ENCODE assay signal across 8 mouse cellular contexts in the genomic region with DNA sequence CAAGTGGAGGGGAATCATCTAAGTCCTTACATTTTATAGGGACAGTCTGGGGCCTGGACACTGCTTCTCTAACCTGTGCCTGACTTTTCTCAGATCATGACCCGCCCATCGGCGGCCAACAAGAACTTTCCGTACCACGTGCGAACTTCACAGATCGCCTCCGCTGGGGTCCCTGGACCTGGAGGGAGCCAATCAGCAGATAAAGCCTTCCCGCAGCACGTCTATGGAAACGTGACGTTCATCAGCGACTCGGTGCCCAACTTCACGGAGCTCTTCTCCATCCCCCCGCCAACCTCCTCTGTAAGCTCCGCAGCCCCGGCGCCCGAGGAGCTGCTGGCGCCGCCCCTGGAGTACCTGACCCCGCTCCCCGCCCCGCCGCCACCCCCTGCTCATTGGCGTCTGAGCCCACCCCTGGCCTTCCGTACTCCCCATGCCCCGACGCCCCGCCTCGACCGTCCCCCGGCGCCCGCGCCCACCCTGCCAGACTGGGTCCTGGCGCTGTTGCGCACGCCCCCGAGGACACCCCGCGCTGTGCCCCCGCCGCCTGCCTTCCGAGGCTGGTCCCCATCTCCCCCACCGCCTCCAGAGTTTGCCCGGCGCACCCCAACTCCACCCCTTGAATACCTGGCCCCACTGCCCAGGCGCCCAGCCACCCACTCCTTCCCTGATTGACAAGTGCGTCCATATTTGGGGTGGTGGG. TPM values are rescaled to one million over a fixed set of nuclear protein-coding genes. Genes with fewer than 3 reads are reported as not detected.
DNase-seq lines count a peak whose midpoint lies in the region; ATAC-seq and TF ChIP-seq lines count a peak whose summit lies in the region.

No protein-coding gene starts in this region.

- H3K4me2 ChIP-seq in neural tube, embryonic 11.5 days (ENCODE audit: low read depth), result peak overlapping the region; percentile 68
- peak overlapping the region; percentile 82 for H3K4me2 ChIP-seq in limb, embryonic 14.5 days (replicated peaks; ENCODE audit: low read depth, low read length, severe bottlenecking)
- peak overlapping the region; percentile 66 for H3K4me2 ChIP-seq in stomach, embryonic 16.5 days (ENCODE audit: low read depth, low read length)

- peaks cover 17% of the 10 kb centered on the region for H3K4me1 ChIP-seq in neural tube, embryonic 11.5 days (ENCODE audit: control insufficient read depth, insufficient read depth, low read length)
- peaks cover 11% of the 10 kb centered on the region for H3K4me1 ChIP-seq in limb, embryonic 14.5 days (ENCODE audit: control insufficient read depth, insufficient read depth, low read length)
- H3K4me1 ChIP-seq in stomach, embryonic 16.5 days (ENCODE audit: control insufficient read depth, insufficient read depth, low read length), result peaks cover 11% of the 10 kb centered on the region

- peaks cover 30% of the 10 kb centered on the region for H3K27me3 ChIP-seq in neural tube, embryonic 11.5 days (ENCODE audit: control insufficient read depth, insufficient read depth, low read length)
- peaks cover 31% of the 10 kb centered on the region for H3K27me3 ChIP-seq in limb, embryonic 14.5 days (ENCODE audit: control insufficient read depth, insufficient read depth, low read length)
- H3K27me3 ChIP-seq in stomach, embryonic 16.5 days (ENCODE audit: control insufficient read depth, insufficient read depth, low read length), result peaks cover 30% of the 10 kb centered on the region

- no peak overlapping the region for H3K27ac ChIP-seq in neural tube, embryonic 11.5 days (ENCODE audit: low read depth, low read length)
- H3K27ac ChIP-seq in limb, embryonic 14.5 days (replicated peaks; ENCODE audit: low read depth, low read length), result no peak overlapping the region
- H3K27ac ChIP-seq in stomach, embryonic 16.5 days (ENCODE audit: low read length), result no peak overlapping the region

- H3K4me3 ChIP-seq in neural tube, embryonic 11.5 days (ENCODE audit: low read depth, low read length), result peak overlapping the region; percentile 36
- peak overlapping the region; percentile 70 for H3K4me3 ChIP-seq in limb, embryonic 14.5 days (replicated peaks; ENCODE audit: low read length)
- H3K4me3 ChIP-seq in stomach, embryonic 16.5 days (replicated peaks; ENCODE audit: low read length), result peak overlapping the region; percentile 46

- ATAC-seq in neural tube, embryonic 11.5 days (ENCODE audit: insufficient read depth, low FRiP score, low TSS enrichment), result no peak
- no peak for ATAC-seq in limb, embryonic 14.5 days (ENCODE audit: low FRiP score, low read depth)
- no peak for ATAC-seq in stomach, embryonic 16.5 days (ENCODE audit: insufficient read depth, low FRiP score)

- peak; percentile 33 for DNase-seq in adrenal gland, adult 2 months
- DNase-seq in adrenal gland, postnatal 10 days, result no peak
- no peak for DNase-seq in neural tube, embryonic 11.5 days (ENCODE audit: low spot score)
- no peak for DNase-seq in neural tube, embryonic 10.5 days (ENCODE audit: extremely low spot score, low spot score)
- no peak for DNase-seq in limb, embryonic 14.5 days (ENCODE audit: low spot score)
- no peak for DNase-seq in left cerebral cortex, adult 11 months (ENCODE audit: low spot score)
- DNase-seq in left cerebral cortex, postnatal 14 days (ENCODE audit: low spot score in 2 of 2), result no peak

- no peak for TF ChIP-seq POLR2A in limb, embryonic 14.5 days (IDR thresholded peaks at IDR 0.05; ENCODE audit: borderline replicate concordance, extremely low read depth, insufficient read depth, insufficient read length)

- 2% methylated on average over 49 of the region's 51 CpGs for WGBS in neural tube, embryonic 11.5 days
- WGBS in limb, embryonic 14.5 days, result 2% methylated on average over 45 of the region's 51 CpGs
- 1% methylated on average over 40 of the region's 51 CpGs for WGBS in stomach, embryonic 16.5 days

- no peaks in the 10 kb centered on the region for H3K36me3 ChIP-seq in neural tube, embryonic 11.5 days (ENCODE audit: control insufficient read depth, insufficient read depth, low read length)
- H3K36me3 ChIP-seq in limb, embryonic 14.5 days (ENCODE audit: control insufficient read depth, insufficient read depth, low read length), result no peaks in the 10 kb centered on the region
- no peaks in the 10 kb centered on the region for H3K36me3 ChIP-seq in stomach, embryonic 16.5 days (ENCODE audit: control insufficient read depth, insufficient read depth, low read length)

- intact Hi-C loops in left cerebral cortex, postnatal 14 days (cut with DNase I), result loop anchor here (5.0 to 10.0 kb wide), 2 partner anchors 32 to 230 kb away; no protein-coding TSS in a partner anchor

- no peaks in the 10 kb centered on the region for H3K9me3 ChIP-seq in neural tube, embryonic 11.5 days (ENCODE audit: control insufficient read depth, low read length)
- H3K9me3 ChIP-seq in limb, embryonic 14.5 days (ENCODE audit: control insufficient read depth, low read length), result no peaks in the 10 kb centered on the region
- no peaks in the 10 kb centered on the region for H3K9me3 ChIP-seq in stomach, embryonic 16.5 days (replicated peaks; ENCODE audit: control insufficient read depth, low read length)

- H3K9ac ChIP-seq in neural tube, embryonic 11.5 days (ENCODE audit: low read length), result peak overlapping the region; percentile 35
- peak overlapping the region; percentile 51 for H3K9ac ChIP-seq in limb, embryonic 14.5 days (ENCODE audit: low read depth, low read length, severe bottlenecking)
- peak overlapping the region; percentile 56; the same call in 1 of the 2 replicates for H3K9ac ChIP-seq in stomach, embryonic 16.5 days (ENCODE audit: low read length)

RNA-seq across cellular contexts. Expression of a gene that starts 2.2 kb away (rescaled TPM):
- 10 to 100 TPM; 37.1 to 41.5 TPM for total RNA-seq in adrenal gland, adult 2 months (2021)
- 102 and 106 TPM in 2 replicates for polyA plus RNA-seq in adrenal gland, adult 2 months (2012; rRNA removed)
- 10 to 100 TPM; 31.1 to 41.0 TPM for total RNA-seq in adrenal gland, postnatal 10 days (2021)
- polyA plus RNA-seq in neural tube, embryonic 11.5 days (2014; fragmentation: Nextera tagmentation; extraction: Ambion mirVana), result 12.9 and 14.7 TPM in 2 replicates
- polyA plus RNA-seq in limb, embryonic 14.5 days (2012; rRNA removed), result 45.1 and 61.2 TPM in 2 replicates
- 16.5 and 19.9 TPM in 2 replicates for polyA plus RNA-seq in limb, embryonic 14.5 days (2014; fragmentation: Nextera tagmentation; extraction: Ambion mirVana)
- polyA plus RNA-seq in stomach, embryonic 16.5 days (2015; fragmentation: Nextera tagmentation; extraction: Ambion mirVana), result 9.5 and 10.7 TPM in 2 replicates
- total RNA-seq in left cerebral cortex, postnatal 14 days (2021), result 10 to 100 TPM; 97.4 to 97.8 TPM

RNA-seq across cellular contexts. Expression of a gene that starts 8.8 kb away (rescaled TPM):
- total RNA-seq in adrenal gland, adult 2 months (2021), result 1 to 10 TPM; 1.9 to 2.2 TPM
- 8.3 and 9.3 TPM in 2 replicates for polyA plus RNA-seq in adrenal gland, adult 2 months (2012; rRNA removed)
- total RNA-seq in adrenal gland, postnatal 10 days (2021), result 1 to 10 TPM; 1.1 to 2.2 TPM
- polyA plus RNA-seq in neural tube, embryonic 11.5 days (2014; fragmentation: Nextera tagmentation; extraction: Ambion mirVana), result 9.6 and 10.2 TPM in 2 replicates
- 4.4 and 7.9 TPM in 2 replicates for polyA plus RNA-seq in limb, embryonic 14.5 days (2012; rRNA removed)
- polyA plus RNA-seq in limb, embryonic 14.5 days (2014; fragmentation: Nextera tagmentation; extraction: Ambion mirVana), result 0.80 and 2.2 TPM in 2 replicates
- 0.57 and 0.66 TPM in 2 replicates for polyA plus RNA-seq in stomach, embryonic 16.5 days (2015; fragmentation: Nextera tagmentation; extraction: Ambion mirVana)
- 10 to 100 TPM; 70.9 to 76.8 TPM for total RNA-seq in left cerebral cortex, postnatal 14 days (2021)

RNA-seq across cellular contexts. Expression of a gene that starts 13.5 kb away (rescaled TPM):
- not detected for total RNA-seq in adrenal gland, adult 2 months (2021)
- polyA plus RNA-seq in adrenal gland, adult 2 months (2012; rRNA removed), result not detected in 2 replicates
- total RNA-seq in adrenal gland, postnatal 10 days (2021), result not detected
- polyA plus RNA-seq in neural tube, embryonic 11.5 days (2014; fragmentation: Nextera tagmentation; extraction: Ambion mirVana), result 0.32 and 1.0 TPM in 2 replicates
- 0.99 and 1.1 TPM in 2 replicates for polyA plus RNA-seq in limb, embryonic 14.5 days (2012; rRNA removed)
- polyA plus RNA-seq in limb, embryonic 14.5 days (2014; fragmentation: Nextera tagmentation; extraction: Ambion mirVana), result 0.44 and 0.53 TPM in 2 replicates
- polyA plus RNA-seq in stomach, embryonic 16.5 days (2015; fragmentation: Nextera tagmentation; extraction: Ambion mirVana), result 0.49 and 0.57 TPM in 2 replicates
- under 1 TPM in 1 of 2 experiments, not detected in 1; 0.29 TPM for total RNA-seq in left cerebral cortex, postnatal 14 days (2021)

RNA-seq across cellular contexts. Expression of a gene that starts 17.0 kb away (rescaled TPM):
- total RNA-seq in adrenal gland, adult 2 months (2021), result 10 to 100 TPM; 33.4 to 33.8 TPM
- polyA plus RNA-seq in adrenal gland, adult 2 months (2012; rRNA removed), result 29.4 and 35.9 TPM in 2 replicates
- 10 to 100 TPM; 38.1 to 39.7 TPM for total RNA-seq in adrenal gland, postnatal 10 days (2021)
- 321 and 324 TPM in 2 replicates for polyA plus RNA-seq in neural tube, embryonic 11.5 days (2014; fragmentation: Nextera tagmentation; extraction: Ambion mirVana)
- 266 and 343 TPM in 2 replicates for polyA plus RNA-seq in limb, embryonic 14.5 days (2012; rRNA removed)
- 234 and 252 TPM in 2 replicates for polyA plus RNA-seq in limb, embryonic 14.5 days (2014; fragmentation: Nextera tagmentation; extraction: Ambion mirVana)
- polyA plus RNA-seq in stomach, embryonic 16.5 days (2015; fragmentation: Nextera tagmentation; extraction: Ambion mirVana), result 186 and 209 TPM in 2 replicates
- total RNA-seq in left cerebral cortex, postnatal 14 days (2021), result 10 to 100 TPM; 25.2 to 32.2 TPM

RNA-seq across cellular contexts. Expression of a gene that starts 47.3 kb away (rescaled TPM):
- total RNA-seq in adrenal gland, adult 2 months (2021), result 100 to 1,000 TPM; 102 to 108 TPM
- polyA plus RNA-seq in adrenal gland, adult 2 months (2012; rRNA removed), result 111 and 123 TPM in 2 replicates
- 100 to 1,000 TPM in 1 of 2 experiments, 10 to 100 TPM in 1; 92.7 to 116 TPM for total RNA-seq in adrenal gland, postnatal 10 days (2021)
- polyA plus RNA-seq in neural tube, embryonic 11.5 days (2014; fragmentation: Nextera tagmentation; extraction: Ambion mirVana), result 30.4 and 38.2 TPM in 2 replicates
- polyA plus RNA-seq in limb, embryonic 14.5 days (2012; rRNA removed), result 155 and 206 TPM in 2 replicates
- 48.9 and 58.1 TPM in 2 replicates for polyA plus RNA-seq in limb, embryonic 14.5 days (2014; fragmentation: Nextera tagmentation; extraction: Ambion mirVana)
- 26.7 and 27.4 TPM in 2 replicates for polyA plus RNA-seq in stomach, embryonic 16.5 days (2015; fragmentation: Nextera tagmentation; extraction: Ambion mirVana)
- total RNA-seq in left cerebral cortex, postnatal 14 days (2021), result 100 to 1,000 TPM; 246 to 255 TPM
